Mouse (Mus musculus): ENCODE results near the gene Mb21d2. TPM values are rescaled to one million over a fixed set of nuclear protein-coding genes. Genes with fewer than 3 reads are reported as not detected.
A peak's percentile ranks its signal among the peaks of the same experiment; 100 is the strongest.

Gene Mb21d2
- polyA plus RNA-seq, 1 experiment from 2014 or later = 6.5 TPM

DNA sequence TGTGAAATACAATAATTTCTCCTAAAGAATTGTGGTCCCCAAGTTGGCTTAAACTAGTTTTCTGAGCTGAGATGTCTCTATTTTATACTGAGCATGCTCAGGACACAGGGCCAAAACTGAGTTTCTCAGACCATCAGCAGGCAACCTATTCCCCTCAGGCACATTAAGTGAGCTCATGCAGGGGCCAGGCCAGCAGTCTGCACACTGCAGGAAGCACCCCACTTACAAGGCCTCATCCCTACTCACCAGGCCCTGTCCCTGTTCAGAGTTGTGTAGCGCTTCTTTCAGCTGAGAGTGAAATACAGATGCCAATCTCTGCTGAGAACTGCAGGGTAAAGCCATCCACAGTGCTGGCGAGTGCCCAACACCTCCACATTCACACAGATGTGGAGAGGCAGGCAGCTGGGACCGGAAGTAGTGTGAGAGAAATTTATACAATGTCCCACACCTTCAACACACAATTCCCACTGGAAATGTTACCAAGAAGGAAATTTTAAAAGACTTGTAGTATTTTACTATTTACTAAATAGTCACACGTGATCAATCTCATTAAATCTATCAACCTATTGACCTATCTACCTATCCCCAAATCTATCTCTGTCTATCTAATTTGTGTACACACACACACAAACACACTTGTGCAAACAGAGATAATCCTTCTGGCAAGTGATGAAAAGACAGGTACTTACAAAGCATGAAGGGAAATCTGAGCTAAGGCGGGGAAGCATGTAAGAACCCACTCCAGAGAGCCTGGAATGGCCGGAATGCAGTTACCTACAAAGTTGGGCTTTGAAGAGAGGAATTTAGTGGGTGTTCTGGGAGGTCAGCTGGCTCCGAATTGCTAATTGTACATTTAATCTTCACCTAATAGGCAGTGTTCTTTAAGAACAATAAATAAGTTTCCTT, 22.9 kb downstream of the Mb21d2 start:
- H3K4me3 ChIP-seq (replicated peaks; ENCODE audit: low read length) = no peak overlapping the region
- H3K4me1 ChIP-seq (ENCODE audit: control insufficient read depth, insufficient read depth, low read length) = peaks cover 8% of the 10 kb centered on the region; the same call in 1 of the 2 replicates
- no peaks in the 10 kb centered on the region for H3K9me3 ChIP-seq (replicated peaks; ENCODE audit: control insufficient read depth, low read length)
- no peaks in the 10 kb centered on the region for H3K36me3 ChIP-seq (ENCODE audit: control insufficient read depth, insufficient read depth, low read length)
- 48% methylated on average over 7 of the region's 7 CpGs for WGBS
- no peak for ATAC-seq (ENCODE audit: insufficient read depth, low FRiP score)
- no peaks in the 10 kb centered on the region for H3K27me3 ChIP-seq (ENCODE audit: control insufficient read depth, insufficient read depth, low read length)
- H3K4me2 ChIP-seq (ENCODE audit: low read depth, low read length) = no peak overlapping the region
- no peak overlapping the region for H3K9ac ChIP-seq (ENCODE audit: low read length)
- 0 out of 2 replicates have a peak overlapping the region, but pooled peaks have one; percentile 17 for H3K27ac ChIP-seq (ENCODE audit: low read length)

DNA sequence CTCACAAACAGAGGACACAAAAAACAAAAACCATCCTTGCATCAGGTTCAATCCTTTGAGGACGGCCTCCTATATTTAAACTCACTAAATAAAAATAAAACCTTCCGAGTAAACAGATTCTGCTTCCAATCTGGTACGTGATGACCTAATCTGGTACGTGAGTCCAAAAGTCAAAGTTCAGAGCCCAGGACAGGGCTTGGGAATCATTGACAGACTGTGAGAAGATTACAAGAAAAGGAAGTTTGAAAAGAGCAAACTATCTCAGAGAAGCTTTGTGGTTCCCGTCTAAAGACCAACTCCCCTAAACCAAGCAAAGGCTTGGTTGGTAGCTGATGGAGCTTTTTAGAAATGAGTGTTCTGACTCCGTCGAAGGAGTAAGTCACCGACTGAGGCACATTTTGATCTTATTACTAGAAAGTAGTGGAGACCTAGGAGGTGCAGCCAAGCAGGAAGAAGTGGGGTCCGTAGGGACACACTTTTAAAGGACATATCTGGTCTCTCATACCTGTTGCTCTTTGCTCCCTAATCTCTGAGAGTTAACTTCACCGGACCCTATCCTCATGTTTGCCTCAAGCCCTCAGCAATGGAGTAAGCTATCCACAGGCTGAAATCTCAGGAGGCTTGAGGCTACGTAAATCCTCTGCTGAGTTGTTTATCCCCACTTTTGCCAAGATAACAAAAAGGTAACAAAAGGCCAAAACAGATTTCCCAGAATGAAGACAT, 23.7 kb downstream of the Mb21d2 start:
- no peak overlapping the region for H3K4me2 ChIP-seq (ENCODE audit: low read depth, low read length)
- H3K36me3 ChIP-seq (ENCODE audit: control insufficient read depth, insufficient read depth, low read length) = no peaks in the 10 kb centered on the region
- peaks cover 8% of the 10 kb centered on the region; the same call in 1 of the 2 replicates for H3K4me1 ChIP-seq (ENCODE audit: control insufficient read depth, insufficient read depth, low read length)
- H3K27ac ChIP-seq (ENCODE audit: low read length) = no peak overlapping the region; the same call in 1 of the 2 replicates
- ATAC-seq (ENCODE audit: insufficient read depth, low FRiP score) = no peak
- H3K9me3 ChIP-seq (replicated peaks; ENCODE audit: control insufficient read depth, low read length) = no peaks in the 10 kb centered on the region
- WGBS = 68% methylated on average over 11 of the region's 11 CpGs
- no peak overlapping the region for H3K9ac ChIP-seq (ENCODE audit: low read length)
- no peaks in the 10 kb centered on the region for H3K27me3 ChIP-seq (ENCODE audit: control insufficient read depth, insufficient read depth, low read length)
- H3K4me3 ChIP-seq (replicated peaks; ENCODE audit: low read length) = no peak overlapping the region

DNA sequence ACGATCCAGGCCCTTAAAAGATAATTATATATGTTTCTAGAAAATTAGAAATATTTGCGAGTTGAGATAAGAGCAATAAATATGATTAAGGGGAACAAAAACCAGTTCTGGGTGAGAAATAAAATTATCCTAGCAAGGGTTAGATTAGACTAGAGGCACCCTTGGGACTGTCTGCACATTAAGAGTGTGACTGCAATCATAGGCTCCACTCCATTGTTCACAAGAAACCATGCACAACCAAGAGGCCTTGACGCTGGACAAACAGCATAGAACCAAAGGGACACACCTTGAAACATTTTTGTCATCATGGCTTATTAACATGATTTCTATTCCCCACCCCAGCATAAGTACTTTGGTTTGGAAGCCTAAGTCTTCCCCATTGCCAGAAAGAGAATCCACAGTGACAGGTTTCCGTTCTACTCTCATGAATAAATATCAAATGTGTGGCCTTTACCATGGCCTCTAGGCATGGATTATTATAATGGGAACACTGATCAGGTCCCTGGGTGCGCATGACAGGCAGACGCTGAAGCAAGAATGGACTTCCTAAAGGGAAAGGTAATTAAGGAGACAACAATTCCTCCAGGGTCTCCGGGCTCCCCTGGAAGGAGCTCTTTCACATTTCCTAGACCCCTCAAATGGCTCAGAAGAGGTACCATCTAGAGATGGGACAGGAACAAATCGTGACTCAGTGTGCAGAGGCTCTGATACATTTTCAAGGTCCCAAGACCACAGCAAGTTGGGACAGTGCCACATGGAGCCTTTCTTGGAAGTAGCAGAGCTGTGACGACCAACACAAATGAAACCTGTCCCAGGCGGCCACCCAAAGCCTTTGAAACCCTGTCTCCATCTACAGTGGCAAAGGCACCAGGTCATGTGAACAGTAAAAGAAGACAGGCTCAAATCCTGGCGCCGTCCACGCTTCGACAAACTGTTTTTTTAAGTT, 26.6 kb downstream of the Mb21d2 start:
- Histone ChIP-seq H3K27me3 (ENCODE audit: control insufficient read depth, insufficient read depth, low read length) (no peaks in the 10 kb centered on the region), H3K36me3 (ENCODE audit: control insufficient read depth, insufficient read depth, low read length) (no peaks in the 10 kb centered on the region), H3K9me3 (replicated peaks; ENCODE audit: control insufficient read depth, low read length) (no peaks in the 10 kb centered on the region), H3K4me2 (ENCODE audit: low read depth, low read length) (no peak overlapping the region), H3K4me3 (replicated peaks; ENCODE audit: low read length) (no peak overlapping the region), H3K9ac (ENCODE audit: low read length) (no peak overlapping the region), H3K27ac (ENCODE audit: low read length) (no peak overlapping the region), H3K4me1 (ENCODE audit: control insufficient read depth, insufficient read depth, low read length) (peaks cover 8% of the 10 kb centered on the region; the same call in 1 of the 2 replicates)
- WGBS = 81% methylated on average over 14 of the region's 14 CpGs
- ATAC-seq (ENCODE audit: insufficient read depth, low FRiP score) = no peak

DNA sequence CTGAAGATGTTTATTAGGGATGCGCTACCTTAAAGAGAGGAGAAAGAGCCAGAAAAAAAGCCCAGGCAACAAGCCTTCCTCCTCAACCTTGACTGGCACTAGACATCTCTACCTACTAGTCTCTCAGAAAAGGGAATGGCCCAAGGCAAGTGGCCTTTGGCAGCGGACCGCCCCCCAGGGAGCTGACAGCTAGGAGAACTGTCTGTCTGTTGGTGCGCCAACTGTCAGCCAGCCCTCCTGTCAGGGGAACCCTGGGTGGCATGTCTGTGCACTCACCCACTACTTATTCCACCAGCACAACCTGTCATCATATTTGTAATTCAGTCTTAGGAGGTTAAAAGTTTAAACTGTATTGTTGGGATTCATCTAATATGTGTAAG, 30.3 kb downstream of the Mb21d2 start:
- no peaks in the 10 kb centered on the region for H3K4me1 ChIP-seq (ENCODE audit: control insufficient read depth, insufficient read depth, low read length)
- no peaks in the 10 kb centered on the region for H3K27me3 ChIP-seq (ENCODE audit: control insufficient read depth, insufficient read depth, low read length)
- H3K4me3 ChIP-seq (replicated peaks; ENCODE audit: low read length) = no peak overlapping the region
- 80% methylated on average over 4 of the region's 4 CpGs for WGBS
- H3K9ac ChIP-seq (ENCODE audit: low read length) = no peak overlapping the region
- H3K36me3 ChIP-seq (ENCODE audit: control insufficient read depth, insufficient read depth, low read length) = no peaks in the 10 kb centered on the region
- no peak for ATAC-seq (ENCODE audit: insufficient read depth, low FRiP score)
- no peak overlapping the region for H3K27ac ChIP-seq (ENCODE audit: low read length)
- no peak overlapping the region for H3K4me2 ChIP-seq (ENCODE audit: low read depth, low read length)
- H3K9me3 ChIP-seq (replicated peaks; ENCODE audit: control insufficient read depth, low read length) = no peaks in the 10 kb centered on the region

DNA sequence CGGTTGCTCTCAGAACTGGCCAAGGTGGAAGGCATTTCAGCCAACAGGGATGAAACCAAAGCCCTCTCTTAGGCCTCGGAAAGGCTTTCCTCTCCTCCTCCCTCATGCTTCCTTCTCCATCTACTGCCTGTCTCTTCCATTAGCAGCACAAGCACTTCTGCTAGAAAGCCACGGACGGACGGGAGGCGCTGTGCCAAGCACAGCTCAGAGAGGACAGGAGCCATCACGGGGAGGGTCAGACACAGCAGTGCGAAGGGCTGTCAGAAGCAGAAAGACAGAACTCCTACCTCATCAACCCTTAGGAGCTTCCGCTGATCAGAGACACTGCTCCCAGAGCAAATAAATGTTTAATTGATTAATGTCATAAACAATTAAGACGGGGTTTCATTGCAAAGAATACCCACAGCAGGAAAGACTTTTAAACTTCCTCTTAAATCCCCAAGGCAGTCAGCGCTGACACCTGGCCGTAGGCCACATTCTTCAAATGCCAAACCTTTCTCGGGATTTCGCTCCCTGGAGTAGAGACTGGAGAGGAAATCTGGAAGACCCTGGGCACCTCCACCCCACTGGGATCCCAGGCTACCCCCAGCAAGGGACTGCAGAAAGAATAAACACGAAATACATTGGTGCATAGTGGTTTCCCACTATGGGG, 30.8 kb downstream of the Mb21d2 start:
- ATAC-seq (ENCODE audit: insufficient read depth, low FRiP score) = peak; percentile 39; the same call in 1 of the 2 replicates

DNA sequence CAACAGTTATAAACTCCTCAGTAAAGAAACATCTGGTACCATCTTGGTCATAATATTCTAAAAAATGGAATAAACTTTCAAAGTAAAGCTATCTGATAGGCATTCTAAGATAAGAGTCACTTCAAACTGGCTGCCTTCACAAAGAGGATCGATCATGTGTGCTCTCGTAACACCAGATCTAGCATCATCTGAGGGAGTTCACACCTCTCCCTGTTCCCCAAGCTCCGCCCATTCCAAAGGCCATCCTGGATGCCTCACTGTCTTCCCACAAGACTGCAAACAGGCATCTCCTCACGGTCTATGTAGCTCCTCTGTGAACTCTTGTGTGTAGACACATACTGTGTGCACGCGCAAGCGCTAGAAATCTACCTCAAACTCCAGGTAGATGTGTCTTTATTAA, 32.9 kb downstream of the Mb21d2 start:
- Histone ChIP-seq H3K9ac (ENCODE audit: low read length) (no peak overlapping the region), H3K4me3 (replicated peaks; ENCODE audit: low read length) (no peak overlapping the region), H3K36me3 (ENCODE audit: control insufficient read depth, insufficient read depth, low read length) (no peaks in the 10 kb centered on the region), H3K4me1 (ENCODE audit: control insufficient read depth, insufficient read depth, low read length) (no peaks in the 10 kb centered on the region), H3K27ac (ENCODE audit: low read length) (no peak overlapping the region), H3K4me2 (ENCODE audit: low read depth, low read length) (no peak overlapping the region), H3K9me3 (replicated peaks; ENCODE audit: control insufficient read depth, low read length) (no peaks in the 10 kb centered on the region), H3K27me3 (ENCODE audit: control insufficient read depth, insufficient read depth, low read length) (no peaks in the 10 kb centered on the region)
- WGBS = 95% methylated on average over 7 of the region's 7 CpGs
- ATAC-seq (ENCODE audit: insufficient read depth, low FRiP score) = no peak

More for the DNA sequence above, 30.8 kb downstream of the Mb21d2 start:
- Histone ChIP-seq H3K27ac (ENCODE audit: low read length) (no peak overlapping the region), H3K4me1 (ENCODE audit: control insufficient read depth, insufficient read depth, low read length) (no peaks in the 10 kb centered on the region), H3K36me3 (ENCODE audit: control insufficient read depth, insufficient read depth, low read length) (no peaks in the 10 kb centered on the region), H3K9me3 (replicated peaks; ENCODE audit: control insufficient read depth, low read length) (no peaks in the 10 kb centered on the region), H3K4me3 (replicated peaks; ENCODE audit: low read length) (no peak overlapping the region), H3K27me3 (ENCODE audit: control insufficient read depth, insufficient read depth, low read length) (no peaks in the 10 kb centered on the region), H3K9ac (ENCODE audit: low read length) (no peak overlapping the region), H3K4me2 (ENCODE audit: low read depth, low read length) (no peak overlapping the region)
- WGBS = 24% methylated on average over 15 of the region's 15 CpGs

DNA sequence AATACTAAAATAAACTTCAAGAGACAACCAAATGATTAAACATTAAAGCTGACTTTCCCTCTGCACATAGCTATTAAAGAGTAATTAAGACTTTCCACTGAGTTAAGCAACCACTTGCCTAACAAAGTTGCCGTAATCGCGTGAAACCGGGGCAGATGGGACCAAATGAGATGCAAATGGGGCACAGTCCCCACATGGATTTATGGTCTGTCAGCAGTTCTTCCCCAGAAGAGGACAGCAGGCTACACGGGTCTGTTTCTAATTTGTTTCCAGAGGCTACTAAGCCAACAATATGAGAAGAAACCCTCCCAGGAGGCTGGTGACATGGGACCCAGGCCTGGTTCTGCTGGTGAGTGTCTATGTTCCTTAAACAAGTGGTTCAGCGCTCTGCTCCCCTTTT, 34.6 kb downstream of the Mb21d2 start:
- Histone ChIP-seq H3K27me3 (ENCODE audit: control insufficient read depth, insufficient read depth, low read length) (no peaks in the 10 kb centered on the region), H3K27ac (ENCODE audit: low read length) (no peak overlapping the region), H3K4me1 (ENCODE audit: control insufficient read depth, insufficient read depth, low read length) (no peaks in the 10 kb centered on the region), H3K9me3 (replicated peaks; ENCODE audit: control insufficient read depth, low read length) (peaks cover 2% of the 10 kb centered on the region; the same call in 1 of the 2 replicates), H3K4me2 (ENCODE audit: low read depth, low read length) (no peak overlapping the region), H3K4me3 (replicated peaks; ENCODE audit: low read length) (no peak overlapping the region), H3K9ac (ENCODE audit: low read length) (no peak overlapping the region), H3K36me3 (ENCODE audit: control insufficient read depth, insufficient read depth, low read length) (no peaks in the 10 kb centered on the region)
- ATAC-seq (ENCODE audit: insufficient read depth, low FRiP score) = no peak
- WGBS = 71% methylated on average over 6 of the region's 6 CpGs

DNA sequence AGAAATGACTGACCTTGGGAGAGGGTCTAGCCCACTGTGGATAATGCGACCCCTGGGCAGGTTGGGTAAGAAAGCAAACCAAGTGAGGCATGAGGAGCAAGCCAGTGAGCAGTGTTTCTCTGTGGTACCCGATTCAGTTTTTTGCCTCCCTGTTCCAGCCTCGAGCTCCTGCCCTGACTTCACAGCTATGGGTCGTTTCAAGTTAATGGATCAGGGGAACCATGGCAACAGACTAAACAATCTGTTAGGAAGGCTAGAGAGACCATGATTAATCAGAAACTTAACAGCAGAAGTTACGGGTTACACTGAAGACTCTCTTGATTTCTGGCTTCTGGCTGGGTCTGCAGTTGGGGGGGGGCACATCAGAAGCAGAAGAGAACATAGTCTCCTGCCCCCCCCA, 36.2 kb downstream of the Mb21d2 start:
- H3K9ac ChIP-seq (ENCODE audit: low read length) = no peak overlapping the region
- H3K4me1 ChIP-seq (ENCODE audit: control insufficient read depth, insufficient read depth, low read length) = no peaks in the 10 kb centered on the region
- 0 out of 2 replicates have a peak, but pooled peaks have one; percentile 20 for ATAC-seq (ENCODE audit: insufficient read depth, low FRiP score)
- no peak overlapping the region for H3K4me3 ChIP-seq (replicated peaks; ENCODE audit: low read length)
- H3K27me3 ChIP-seq (ENCODE audit: control insufficient read depth, insufficient read depth, low read length) = no peaks in the 10 kb centered on the region
- no peak overlapping the region for H3K27ac ChIP-seq (ENCODE audit: low read length)
- H3K9me3 ChIP-seq (replicated peaks; ENCODE audit: control insufficient read depth, low read length) = peaks cover 5% of the 10 kb centered on the region; the same call in 1 of the 2 replicates
- H3K4me2 ChIP-seq (ENCODE audit: low read depth, low read length) = no peak overlapping the region
- WGBS = 15% methylated on average over 5 of the region's 5 CpGs
- H3K36me3 ChIP-seq (ENCODE audit: control insufficient read depth, insufficient read depth, low read length) = no peaks in the 10 kb centered on the region

All from stomach, embryonic 16.5 days (tissue).